Mouse (Mus musculus): Measurements from ENCODE around the gene Col25a1. TPM values are rescaled to one million over a fixed set of nuclear protein-coding genes. Genes with fewer than 3 reads are reported as not detected.

The Col25a1 gene
- total RNA-seq, 2 experiments from 2014 or later, result 22.5 to 26.5 TPM

DNA sequence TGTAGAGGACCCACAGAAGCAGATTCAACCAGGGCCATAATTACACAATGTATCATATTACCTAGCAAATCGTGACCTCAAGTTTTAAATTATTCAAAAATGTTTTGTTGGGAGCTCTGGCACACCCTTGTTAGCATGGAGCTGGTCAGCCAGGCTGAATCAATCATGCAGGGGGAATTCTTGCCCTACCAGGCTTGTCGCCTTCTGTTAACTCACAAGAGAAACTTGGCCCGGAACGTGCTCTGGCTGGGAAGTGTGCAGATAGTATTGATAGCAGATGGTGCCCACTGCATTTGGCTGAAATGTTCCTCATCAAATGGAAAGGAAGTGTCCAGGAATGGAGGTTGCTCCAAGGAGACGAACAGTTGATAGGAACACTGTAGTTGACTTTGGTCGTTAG is 158.9 kb downstream of the Col25a1 start:
- DNase-seq (ENCODE audit: extremely low spot score in 1 of 2, low spot score in 2 of 2), result no peak
- intact Hi-C loops (cut with DNase I), result no loop called here

DNA sequence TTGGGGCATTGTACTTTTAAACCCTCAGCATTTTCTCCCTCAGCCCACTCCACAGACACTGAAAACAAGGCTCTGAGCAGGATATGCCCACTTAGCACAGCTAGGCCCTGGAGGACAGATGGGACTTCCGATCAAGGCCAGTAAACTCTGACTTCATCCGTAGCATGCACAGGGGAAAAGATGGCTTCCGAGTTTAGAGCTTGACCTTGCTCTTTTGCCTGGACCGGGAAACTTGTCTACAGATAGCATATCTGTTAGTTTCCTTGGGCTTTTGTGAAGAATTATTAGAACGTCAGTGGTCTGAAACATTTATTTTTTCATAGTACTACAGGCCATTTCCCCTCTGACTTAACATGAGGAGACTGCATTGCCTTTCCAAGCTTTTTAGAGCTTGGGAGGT is 159.4 kb downstream of the Col25a1 start:
- no peak for DNase-seq (ENCODE audit: extremely low spot score in 1 of 2, low spot score in 2 of 2)
- intact Hi-C loops (cut with DNase I), result no loop called here

DNA sequence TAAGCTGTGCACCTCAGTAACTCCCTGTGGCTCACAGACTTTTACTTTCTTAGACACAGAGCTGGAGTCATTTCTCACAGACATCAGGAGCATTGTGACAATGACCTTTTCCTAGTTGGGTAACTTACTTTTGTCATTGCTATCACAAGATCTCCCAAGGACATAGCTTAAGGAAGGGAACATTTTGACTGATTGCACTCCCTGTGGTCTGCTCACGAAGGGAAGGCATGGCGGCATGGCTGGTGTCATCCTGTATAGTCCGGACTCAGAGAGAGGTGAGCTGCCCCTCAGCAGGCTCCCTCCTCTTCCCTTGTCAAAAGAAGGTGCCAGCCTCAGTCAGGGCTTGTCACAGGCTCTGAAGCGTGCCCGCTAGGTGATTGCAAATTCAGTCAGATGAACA is 160.6 kb downstream of the Col25a1 start:
- intact Hi-C loops (cut with DNase I), result no loop called here
- no peak for DNase-seq (ENCODE audit: extremely low spot score in 1 of 2, low spot score in 2 of 2)

- intact Hi-C loops (cut with DNase I), result no loop called here
- DNase-seq (ENCODE audit: extremely low spot score in 1 of 2, low spot score in 2 of 2), result no peak
These were observed 169.2 kb downstream of the Col25a1 start for GRCm38 (mm10) chr3:130300530-130300929.

DNA sequence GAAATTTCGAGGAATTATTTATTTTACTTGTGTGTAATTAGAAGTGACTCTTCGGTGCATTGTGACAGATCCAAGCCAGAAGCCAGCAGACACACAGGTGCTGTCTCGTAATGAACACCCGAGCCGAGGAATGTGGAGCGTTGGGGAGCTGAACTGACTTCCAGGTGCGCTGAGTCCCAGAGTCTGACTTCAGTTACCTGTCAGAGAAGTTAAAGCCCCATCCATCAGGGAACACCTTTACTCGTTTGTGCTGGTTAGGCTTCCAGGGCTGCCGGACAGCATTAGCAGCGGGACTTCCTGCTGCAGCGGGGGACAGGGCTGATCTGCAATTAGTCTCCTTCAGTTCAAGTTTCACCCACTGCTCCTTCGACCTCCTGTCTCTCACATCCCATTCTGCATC is 172.3 kb downstream of the Col25a1 start:
- intact Hi-C loops (cut with DNase I), result no loop called here

DNA sequence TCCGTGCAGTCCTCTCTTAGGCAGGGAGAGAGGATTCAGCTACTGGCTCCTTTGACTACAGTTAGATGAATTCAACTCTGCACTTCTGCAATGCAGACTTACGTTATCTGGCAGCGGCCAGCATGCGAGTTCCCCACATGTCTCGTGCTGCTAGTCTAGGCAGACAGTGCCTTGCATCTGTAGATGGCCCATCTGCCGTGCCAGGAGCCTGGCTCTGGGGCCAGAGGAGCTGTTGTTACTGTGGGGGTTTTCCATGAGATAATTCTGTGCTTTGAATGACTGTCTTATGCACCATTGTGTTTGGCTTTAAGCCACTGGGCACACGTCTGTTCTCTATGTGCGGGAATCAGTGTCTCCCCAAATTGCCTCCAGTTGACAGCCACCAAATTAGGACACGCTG is 173.5 kb downstream of the Col25a1 start:
- DNase-seq (ENCODE audit: extremely low spot score in 1 of 2, low spot score in 2 of 2), result no peak
- intact Hi-C loops (cut with DNase I), result no loop called here

More for the DNA sequence above, 172.3 kb downstream of the Col25a1 start:
- no peak for DNase-seq (ENCODE audit: extremely low spot score in 1 of 2, low spot score in 2 of 2)

- no peak for DNase-seq (ENCODE audit: extremely low spot score in 1 of 2, low spot score in 2 of 2)
- intact Hi-C loops (cut with DNase I), result no loop called here
These were observed 174.4 kb downstream of the Col25a1 start for GRCm38 (mm10) chr3:130305686-130306085.

GRCm38 (mm10) chr3:130309277-130309676 is 178.0 kb downstream of the Col25a1 start:
- DNase-seq (ENCODE audit: extremely low spot score in 1 of 2, low spot score in 2 of 2), result no peak
- intact Hi-C loops (cut with DNase I), result no loop called here

GRCm38 (mm10) chr3:130310694-130311305 is 179.5 kb downstream of the Col25a1 start:
- no peak for DNase-seq (ENCODE audit: extremely low spot score in 1 of 2, low spot score in 2 of 2)
- intact Hi-C loops (cut with DNase I), result no loop called here

GRCm38 (mm10) chr3:130313246-130313645 is 181.9 kb downstream of the Col25a1 start:
- intact Hi-C loops (cut with DNase I), result no loop called here

GRCm38 (mm10) chr3:130327039-130328015 is 196.0 kb downstream of the Col25a1 start:
- DNase-seq (ENCODE audit: extremely low spot score in 1 of 2, low spot score in 2 of 2), result no peak

More at GRCm38 (mm10) chr3:130313246-130313645, 181.9 kb downstream of the Col25a1 start:
- no peak for DNase-seq (ENCODE audit: extremely low spot score in 1 of 2, low spot score in 2 of 2)

GRCm38 (mm10) chr3:130328909-130329308 is 197.6 kb downstream of the Col25a1 start:
- no peak for DNase-seq (ENCODE audit: extremely low spot score in 1 of 2, low spot score in 2 of 2)

More at GRCm38 (mm10) chr3:130327039-130328015, 196.0 kb downstream of the Col25a1 start:
- intact Hi-C loops (cut with DNase I), result no loop called here

GRCm38 (mm10) chr3:130329833-130330555 is 198.7 kb downstream of the Col25a1 start:
- DNase-seq (ENCODE audit: extremely low spot score in 1 of 2, low spot score in 2 of 2), result no peak
- intact Hi-C loops (cut with DNase I), result loop anchor here (10.0 kb wide), 1 partner anchor 245 kb away; no protein-coding TSS in a partner anchor

More at GRCm38 (mm10) chr3:130328909-130329308, 197.6 kb downstream of the Col25a1 start:
- intact Hi-C loops (cut with DNase I), result no loop called here

DNA sequence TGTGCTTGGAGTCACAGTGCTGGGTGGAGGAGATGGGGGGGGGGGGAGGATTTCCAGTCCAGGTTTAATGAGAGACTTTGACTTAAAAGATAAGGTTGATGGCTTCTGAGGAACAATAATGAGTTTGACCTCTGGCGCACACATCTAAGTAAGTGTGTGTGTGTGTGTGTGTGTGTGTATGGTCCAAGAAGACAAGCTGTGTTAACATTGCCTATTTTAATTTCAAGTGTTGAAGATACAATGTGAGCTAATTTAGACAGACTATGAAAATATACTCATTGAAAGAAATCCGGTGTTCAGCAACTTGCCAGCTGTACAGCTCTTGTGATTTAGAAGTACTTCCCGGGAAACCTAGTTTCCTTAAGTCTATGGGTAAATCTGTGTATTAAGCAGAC is 199.3 kb downstream of the Col25a1 start:
- intact Hi-C loops (cut with DNase I), result loop anchor here (10.0 kb wide), 1 partner anchor 244 kb away; no protein-coding TSS in a partner anchor
- DNase-seq (ENCODE audit: extremely low spot score in 1 of 2, low spot score in 2 of 2), result no peak

- DNase-seq (ENCODE audit: extremely low spot score in 1 of 2, low spot score in 2 of 2), result no peak
- intact Hi-C loops (cut with DNase I), result loop anchor here (10.0 kb wide), 1 partner anchor 242 kb away; no protein-coding TSS in a partner anchor
These were observed 201.1 kb downstream of the Col25a1 start for GRCm38 (mm10) chr3:130332347-130332913.

GRCm38 (mm10) chr3:130337857-130338256 is 206.6 kb downstream of the Col25a1 start:
- peak; percentile 18 to 34 for DNase-seq (ENCODE audit: extremely low spot score in 1 of 2, low spot score in 2 of 2)
- intact Hi-C loops (cut with DNase I), result loop anchor here (10.0 kb wide), 1 partner anchor 237 kb away; no protein-coding TSS in a partner anchor

GRCm38 (mm10) chr3:130338371-130338770 is 207.1 kb downstream of the Col25a1 start:
- no peak for DNase-seq (ENCODE audit: extremely low spot score in 1 of 2, low spot score in 2 of 2)
- intact Hi-C loops (cut with DNase I), result loop anchor here (10.0 kb wide), 1 partner anchor 236 kb away; no protein-coding TSS in a partner anchor

DNA sequence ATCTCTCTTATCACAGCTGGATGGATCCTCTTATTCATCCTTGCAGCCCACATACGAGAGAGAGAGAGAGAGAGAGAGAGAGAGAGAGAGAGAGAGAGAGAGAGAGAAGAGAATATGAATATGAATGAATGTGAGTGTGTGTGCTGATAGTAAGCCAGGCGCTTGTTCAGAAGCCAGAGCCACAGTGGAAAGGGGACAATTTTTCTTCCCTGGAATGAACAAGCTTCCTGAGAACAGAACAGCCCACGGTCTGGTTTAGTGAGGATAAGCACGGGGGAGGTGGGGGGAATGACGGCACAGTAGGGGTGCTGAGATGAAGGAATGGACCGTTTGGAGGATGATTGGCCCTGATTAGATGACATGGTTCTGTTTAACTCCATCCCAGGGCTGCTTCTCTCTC is 218.9 kb downstream of the Col25a1 start:
- DNase-seq (ENCODE audit: extremely low spot score in 1 of 2, low spot score in 2 of 2), result no peak
- intact Hi-C loops (cut with DNase I), result no loop called here
